Mouse (Mus musculus) embryonic facial prominence, embryonic 12.5 days (tissue): ENCODE measurements around the gene Pcgf6. TPM values are rescaled to one million over a fixed set of nuclear protein-coding genes. Genes with fewer than 3 reads are reported as not detected.
"Not testable (repeated sequence)": the region's sequence is repeated elsewhere in the genome, so short reads cannot be mapped to it uniquely, and the experiment has no call there.

ENCODE experiments used
- ATAC-seq: fragments of 200-750 bp; cut with Nextera tagmentation; 2 replicates; pipeline ENCODE4 v1.8.0; 2017; ENCODE audit not compliant: insufficient number of reproducible peaks, insufficient read depth, low FRiP score, low TSS enrichment
- H3K27ac ChIP-seq: fragments of 300-500 bp; sonication (generic); 2 replicates; pipeline ENCODE4 v1.5.1; 2016; ENCODE audit warnings: mild to moderate bottlenecking
- H3K27me3 ChIP-seq: fragments of 300-500 bp; sonication (generic); 2 replicates; pipeline ENCODE4 v1.6.1; 2016; ENCODE audit warnings: mild to moderate bottlenecking, moderate library complexity
- H3K36me3 ChIP-seq: fragments of 300-500 bp; sonication (generic); 2 replicates; pipeline ENCODE4 v1.6.1; 2016; ENCODE audit warnings: mild to moderate bottlenecking
- H3K4me1 ChIP-seq: fragments of 300-500 bp; sonication (generic); 2 replicates; pipeline ENCODE4 v1.6.1; 2016
- H3K4me2 ChIP-seq: fragments of 300-500 bp; sonication (generic); replicated peaks from 2 replicates; pipeline ENCODE4 v1.6.1; 2016; ENCODE audit warnings: mild to moderate bottlenecking, moderate library complexity
- H3K4me3 ChIP-seq: fragments of 300-500 bp; sonication (generic); 2 replicates; pipeline ENCODE4 v1.5.1; 2016; ENCODE audit warnings: mild to moderate bottlenecking
- H3K9ac ChIP-seq: fragments of 300-500 bp; sonication (generic); 2 replicates; pipeline ENCODE4 v1.6.1; 2016; ENCODE audit warnings: mild to moderate bottlenecking, moderate library complexity
- H3K9me3 ChIP-seq: fragments of 300-500 bp; sonication (generic); 2 replicates; pipeline ENCODE4 v1.6.1; 2016; ENCODE audit warnings: mild to moderate bottlenecking, moderate library complexity
- WGBS: fragments of 180-500 bp; shearing (Covaris S2); methylation state at CpG from one replicate; pipeline ENCODE4 v1.1.7; 2016; 5-methylcytosine and 5-hydroxymethylcytosine counted together
- polyA plus RNA-seq: library from polyadenylated mRNA; unstranded; fragments of >200 nt; fragmentation: Nextera tagmentation; extraction: Ambion mirVana; gene quantifications from 2 replicates; pipeline ENCODE4 v1.2.1, GENCODE M21; 2016

The Pcgf6 gene
- polyA plus RNA-seq, 1 experiment from 2014 or later = 31.5 TPM

DNA sequence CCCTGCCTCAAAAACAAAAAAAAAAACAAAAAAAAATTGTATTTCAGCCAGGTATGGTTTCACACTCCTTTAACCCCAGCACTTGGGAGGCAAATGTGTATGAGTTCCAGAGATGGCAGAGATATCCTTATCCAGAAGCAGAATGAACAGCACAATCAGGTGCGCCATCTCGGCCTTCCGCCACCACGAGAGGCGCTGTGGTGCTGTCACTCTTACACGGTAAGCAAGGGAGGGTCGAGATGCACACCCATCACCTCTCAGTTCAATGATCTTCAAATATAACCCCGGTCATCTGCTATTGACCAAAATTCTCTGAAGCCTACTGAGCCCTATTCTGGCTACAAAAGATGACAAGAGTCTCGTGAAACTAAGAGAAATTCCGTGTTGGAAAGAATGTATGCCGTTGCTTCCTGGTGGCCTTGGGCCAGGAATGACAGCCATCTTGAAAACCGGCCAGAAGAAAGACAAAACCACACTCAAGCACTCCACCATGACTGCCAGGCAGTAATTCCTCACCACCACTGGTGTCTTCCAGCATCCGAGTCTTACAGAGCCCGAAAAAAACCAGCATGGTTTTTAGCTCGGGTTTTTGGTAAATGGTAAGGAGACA lies 38.1 kb downstream of the Pcgf6 start:
- WGBS = 88% methylated on average over 15 of the region's 15 CpGs
- H3K27ac ChIP-seq = no peak overlapping the region
- H3K4me3 ChIP-seq = no peak overlapping the region
- H3K27me3 ChIP-seq = peaks cover 56% of the 10 kb centered on the region
- no peaks in the 10 kb centered on the region for H3K36me3 ChIP-seq
- no peak overlapping the region for H3K4me2 ChIP-seq
- no peaks in the 10 kb centered on the region for H3K9me3 ChIP-seq
- H3K4me1 ChIP-seq = peaks cover 16% of the 10 kb centered on the region
- H3K9ac ChIP-seq = no peak overlapping the region
- no peak for ATAC-seq

DNA sequence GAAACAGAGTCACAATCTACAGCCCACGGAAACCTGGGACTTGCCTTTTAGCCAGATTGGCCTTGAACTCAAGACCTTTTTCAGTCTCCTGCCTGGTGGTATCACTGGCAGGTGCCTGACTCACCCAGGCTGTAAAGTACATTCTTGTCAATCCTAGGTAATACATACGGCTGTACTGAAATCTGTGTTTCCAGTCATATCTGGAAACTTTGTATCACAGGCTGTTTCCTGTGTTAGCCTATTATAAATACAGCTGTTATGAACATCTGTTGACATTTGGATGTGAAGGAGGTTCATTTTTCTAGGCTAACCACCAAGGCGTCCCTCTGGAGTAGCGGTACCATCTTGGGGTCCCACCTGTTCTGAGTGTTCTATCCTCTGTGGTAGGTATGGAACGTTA lies 40.8 kb downstream of the Pcgf6 start:
- Histone ChIP-seq H3K4me1 (peaks cover 9% of the 10 kb centered on the region; the same call in 1 of the 2 replicates), H3K36me3 (no peaks in the 10 kb centered on the region), H3K9ac (no peak overlapping the region), H3K4me2 (no peak overlapping the region), H3K27ac (no peak overlapping the region), H3K9me3 (no peaks in the 10 kb centered on the region), H3K27me3 (peaks cover 35% of the 10 kb centered on the region), H3K4me3 (no peak overlapping the region)
- ATAC-seq = no peak
- 86% methylated on average over 5 of the region's 5 CpGs for WGBS

DNA sequence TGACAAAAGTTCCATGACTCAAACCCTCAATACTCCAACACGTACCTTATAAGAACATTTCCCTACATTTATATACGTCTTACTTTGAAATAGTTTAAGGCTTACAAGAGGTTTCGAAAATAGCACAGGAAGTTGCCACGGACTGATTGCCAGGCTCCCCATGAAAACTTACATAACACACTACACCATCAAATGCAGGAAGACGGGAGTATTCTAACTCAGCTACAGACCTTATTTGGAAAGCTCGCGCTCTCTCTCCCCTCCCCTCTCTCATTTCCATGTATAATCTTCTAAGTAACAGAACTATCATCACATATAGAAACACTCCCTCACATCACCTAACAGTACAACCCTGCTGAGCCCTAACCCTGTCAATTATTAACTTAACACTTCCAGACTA lies 41.3 kb downstream of the Pcgf6 start:
- peaks cover 30% of the 10 kb centered on the region for H3K27me3 ChIP-seq
- no peak overlapping the region for H3K4me3 ChIP-seq
- ATAC-seq = no peak
- peaks cover 6% of the 10 kb centered on the region; the same call in 1 of the 2 replicates for H3K4me1 ChIP-seq
- no peak overlapping the region for H3K27ac ChIP-seq
- no peak overlapping the region for H3K9ac ChIP-seq
- WGBS = 86% methylated on average over 7 of the region's 7 CpGs
- no peak overlapping the region for H3K4me2 ChIP-seq
- H3K36me3 ChIP-seq = no peaks in the 10 kb centered on the region
- no peaks in the 10 kb centered on the region for H3K9me3 ChIP-seq

DNA sequence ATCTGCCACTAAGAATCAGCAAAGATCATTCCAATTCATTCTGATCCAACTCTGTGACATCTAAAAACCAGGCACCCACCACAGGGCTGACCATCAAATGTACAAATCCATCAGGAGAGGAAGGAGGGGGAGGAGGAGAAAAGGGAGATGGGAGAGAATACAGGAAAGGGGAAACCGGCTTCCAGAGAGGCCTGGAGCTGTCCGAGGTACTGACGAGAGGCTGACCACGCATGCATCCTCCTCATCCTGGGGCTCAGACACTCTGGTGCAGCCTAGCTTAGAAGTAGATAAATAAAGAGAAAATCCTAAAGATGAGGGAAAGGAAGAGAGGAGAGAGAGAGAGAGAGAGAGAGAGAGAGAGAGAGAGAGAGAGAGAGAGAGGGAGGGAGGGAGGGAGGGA lies 44.4 kb downstream of the Pcgf6 start:
- WGBS = 2% methylated on average over 4 of the region's 4 CpGs
- H3K4me3 ChIP-seq = no peak overlapping the region
- no peak overlapping the region for H3K27ac ChIP-seq
- H3K36me3 ChIP-seq = no peaks in the 10 kb centered on the region
- H3K27me3 ChIP-seq = 0 out of 2 replicates have a peak, but pooled peaks cover 2% of the 10 kb centered on the region
- no peaks in the 10 kb centered on the region for H3K9me3 ChIP-seq
- H3K4me2 ChIP-seq = no peak overlapping the region
- no peaks in the 10 kb centered on the region for H3K4me1 ChIP-seq
- ATAC-seq = no peak
- H3K9ac ChIP-seq = no peak overlapping the region

DNA sequence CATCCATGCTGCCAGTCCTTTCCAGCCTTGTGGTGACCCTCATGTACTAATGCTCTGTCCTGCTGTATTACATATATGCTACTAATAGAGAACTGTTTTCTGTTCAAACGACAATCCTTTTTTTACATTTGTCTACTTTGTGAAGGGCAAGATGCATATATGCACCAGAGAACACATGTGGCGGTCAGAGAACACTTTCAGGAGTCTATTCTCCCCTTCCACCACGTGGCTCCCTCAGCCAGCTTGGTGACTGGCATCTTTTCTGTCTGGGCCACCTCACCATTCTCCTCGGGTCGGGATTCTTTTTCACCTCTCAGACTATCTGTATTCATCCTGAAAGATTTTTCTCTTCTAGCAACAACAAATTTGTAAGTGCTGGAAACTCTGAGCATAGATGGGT lies 44.8 kb downstream of the Pcgf6 start:
- Histone ChIP-seq H3K9me3 (no peaks in the 10 kb centered on the region), H3K4me3 (no peak overlapping the region), H3K27me3 (no peaks in the 10 kb centered on the region), H3K4me2 (no peak overlapping the region), H3K4me1 (no peaks in the 10 kb centered on the region), H3K9ac (no peak overlapping the region), H3K27ac (no peak overlapping the region), H3K36me3 (no peaks in the 10 kb centered on the region)
- ATAC-seq = no peak
- WGBS = 53% methylated on average over 5 of the region's 5 CpGs

DNA sequence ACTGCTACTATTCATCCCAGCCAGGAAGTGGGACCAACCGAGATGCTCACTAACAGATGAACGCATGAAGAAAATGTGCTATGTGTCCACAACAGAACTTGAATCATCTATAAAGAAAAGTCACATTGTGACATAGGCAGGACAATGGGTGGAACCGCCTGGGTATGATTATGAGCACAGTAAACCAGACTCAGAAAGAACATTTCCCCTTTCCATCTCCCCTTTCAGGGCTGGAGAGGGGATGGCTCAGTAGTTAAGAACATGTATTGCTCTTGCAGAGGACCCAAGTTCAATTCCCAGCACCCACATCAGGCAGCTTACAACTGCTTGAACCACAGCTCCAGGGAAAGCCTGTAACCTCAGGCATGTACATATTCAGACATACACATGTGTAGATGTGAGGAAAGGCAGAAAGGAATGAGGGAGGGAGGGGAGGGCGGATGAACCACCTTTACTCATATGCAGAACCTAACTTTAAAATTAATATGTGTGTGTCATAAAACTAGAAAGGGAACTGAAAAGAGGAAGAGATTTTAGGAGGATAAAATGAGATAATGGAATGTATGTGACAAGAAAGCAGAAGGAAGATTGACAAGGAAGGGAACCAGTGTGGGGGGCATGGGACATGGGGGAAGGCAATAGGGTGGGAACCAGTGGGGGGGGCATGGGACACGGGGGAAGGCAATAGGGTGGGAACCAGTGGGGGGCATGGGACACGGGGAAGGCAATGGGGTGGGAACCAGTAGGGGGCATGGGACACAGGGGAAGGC lies 46.8 kb downstream of the Pcgf6 start:
- Histone ChIP-seq H3K27ac (no peak overlapping the region), H3K27me3 (no peaks in the 10 kb centered on the region), H3K9ac (no peak overlapping the region), H3K4me1 (no peaks in the 10 kb centered on the region), H3K4me2 (no peak overlapping the region), H3K4me3 (no peak overlapping the region), H3K9me3 (no peaks in the 10 kb centered on the region), H3K36me3 (no peaks in the 10 kb centered on the region)
- ATAC-seq = no peak
- 71% methylated on average over 6 of the region's 6 CpGs for WGBS

DNA sequence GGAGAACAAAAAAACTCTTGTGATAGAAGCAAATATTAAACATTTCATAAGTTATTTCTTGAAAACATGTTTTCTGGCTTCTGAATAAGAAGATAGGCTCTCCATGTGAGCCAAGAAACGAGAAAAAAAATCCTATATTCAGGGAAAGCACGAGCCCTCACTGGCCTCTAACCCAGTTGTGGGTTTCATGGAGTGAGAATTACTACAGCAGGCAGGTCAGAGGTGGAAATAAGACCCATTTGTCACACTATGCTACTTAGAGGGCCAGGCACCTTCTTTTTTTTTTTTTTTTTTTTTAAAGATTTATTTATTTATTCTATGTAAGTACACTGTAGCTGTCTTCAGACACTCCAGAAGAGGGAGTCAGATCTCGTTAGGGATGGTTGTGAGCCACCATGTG lies 50.3 kb downstream of the Pcgf6 start:
- not testable (repeated sequence) for H3K27ac ChIP-seq, H3K9ac ChIP-seq, H3K4me2 ChIP-seq, H3K4me1 ChIP-seq, H3K9me3 ChIP-seq, H3K4me3 ChIP-seq, H3K36me3 ChIP-seq, ATAC-seq, H3K27me3 ChIP-seq
- 81% methylated on average over 2 of the region's 3 CpGs for WGBS

DNA sequence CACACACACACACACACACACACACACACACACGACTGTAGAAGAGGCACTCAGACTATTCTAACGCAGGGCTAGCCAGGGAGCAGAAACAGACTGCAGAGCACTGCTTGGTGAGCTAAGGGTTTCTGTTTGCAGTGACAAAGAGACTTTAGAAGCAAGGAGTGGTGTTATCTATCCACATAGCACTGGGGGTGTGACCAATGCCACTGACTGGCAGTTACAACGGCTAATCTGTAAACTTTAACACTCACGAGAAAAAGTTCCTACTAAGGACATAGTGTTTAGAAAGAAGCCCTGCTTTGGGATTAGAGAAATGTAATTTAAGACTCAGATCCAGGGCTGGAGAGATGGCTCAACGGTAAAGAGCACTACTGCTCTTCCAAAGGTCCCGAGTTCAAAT lies 51.0 kb downstream of the Pcgf6 start:
- no peak overlapping the region for H3K27ac ChIP-seq
- H3K4me3 ChIP-seq = no peak overlapping the region
- no peaks in the 10 kb centered on the region for H3K9me3 ChIP-seq
- WGBS = 88% methylated on average over 6 of the region's 6 CpGs
- no peak overlapping the region for H3K9ac ChIP-seq
- H3K36me3 ChIP-seq = no peaks in the 10 kb centered on the region
- H3K4me1 ChIP-seq = no peaks in the 10 kb centered on the region
- no peak overlapping the region for H3K4me2 ChIP-seq
- no peak for ATAC-seq
- H3K27me3 ChIP-seq = no peaks in the 10 kb centered on the region

DNA sequence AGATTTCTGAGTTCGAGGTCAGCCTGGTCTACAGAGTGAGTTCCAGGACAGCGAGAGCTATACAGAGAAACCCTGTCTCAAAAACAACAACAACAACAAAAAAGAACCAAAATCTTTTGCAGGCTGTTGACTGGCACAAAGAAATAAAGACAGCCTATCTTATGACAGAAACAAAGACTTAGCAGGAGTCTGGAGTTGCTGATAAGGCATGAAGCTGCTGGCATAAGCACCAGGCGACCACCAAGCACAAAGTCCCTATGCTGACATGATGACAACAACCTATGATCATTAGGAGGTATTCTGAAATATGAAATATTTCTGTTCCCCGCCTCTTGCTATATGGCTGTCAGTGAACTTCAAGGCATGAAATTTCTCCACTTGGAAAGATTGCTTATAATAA lies 51.8 kb downstream of the Pcgf6 start:
- H3K9me3 ChIP-seq = no peaks in the 10 kb centered on the region
- ATAC-seq = no peak
- H3K36me3 ChIP-seq = no peaks in the 10 kb centered on the region
- H3K9ac ChIP-seq = no peak overlapping the region
- H3K27ac ChIP-seq = no peak overlapping the region
- WGBS = 83% methylated on average over 4 of the region's 4 CpGs
- H3K4me3 ChIP-seq = no peak overlapping the region
- H3K4me1 ChIP-seq = no peaks in the 10 kb centered on the region
- no peaks in the 10 kb centered on the region for H3K27me3 ChIP-seq
- H3K4me2 ChIP-seq = no peak overlapping the region

DNA sequence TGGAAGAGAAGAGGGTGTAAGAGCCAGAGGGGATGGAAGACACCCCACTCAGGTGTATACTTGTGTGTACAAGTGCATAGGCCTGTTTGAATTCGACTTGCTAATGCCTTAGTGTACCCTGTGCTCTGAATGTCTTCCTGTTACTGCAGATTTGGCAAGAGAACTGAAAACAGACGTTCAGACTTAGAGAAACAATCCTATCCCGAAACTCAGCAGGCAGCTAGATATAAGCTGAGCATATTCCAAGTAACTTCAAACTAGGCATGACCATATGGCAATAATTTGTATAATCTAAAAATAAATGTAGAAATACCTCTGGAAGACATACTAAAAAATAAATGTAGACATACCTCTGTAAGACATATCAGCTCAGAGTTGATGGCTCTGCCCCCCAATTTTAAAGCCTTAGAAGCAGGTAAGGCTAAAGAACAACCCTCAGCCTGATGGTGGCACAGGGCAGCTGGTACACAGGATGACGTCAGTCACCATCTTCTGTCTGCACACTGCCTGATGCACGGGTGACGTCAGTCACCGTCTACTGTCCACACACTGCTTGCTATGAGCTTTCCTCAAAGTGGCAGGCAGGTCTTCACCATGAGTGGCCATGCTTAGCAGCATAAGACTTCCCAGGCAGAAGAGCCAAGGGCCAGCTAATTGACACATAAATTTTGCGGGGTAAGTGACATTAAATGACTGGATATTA lies 52.4 kb downstream of the Pcgf6 start:
- Histone ChIP-seq H3K27ac (no peak overlapping the region), H3K9ac (no peak overlapping the region), H3K27me3 (no peaks in the 10 kb centered on the region), H3K36me3 (no peaks in the 10 kb centered on the region), H3K4me1 (no peaks in the 10 kb centered on the region), H3K4me3 (no peak overlapping the region), H3K4me2 (no peak overlapping the region), H3K9me3 (no peaks in the 10 kb centered on the region)
- no peak for ATAC-seq
- WGBS = 77% methylated on average over 8 of the region's 8 CpGs

DNA sequence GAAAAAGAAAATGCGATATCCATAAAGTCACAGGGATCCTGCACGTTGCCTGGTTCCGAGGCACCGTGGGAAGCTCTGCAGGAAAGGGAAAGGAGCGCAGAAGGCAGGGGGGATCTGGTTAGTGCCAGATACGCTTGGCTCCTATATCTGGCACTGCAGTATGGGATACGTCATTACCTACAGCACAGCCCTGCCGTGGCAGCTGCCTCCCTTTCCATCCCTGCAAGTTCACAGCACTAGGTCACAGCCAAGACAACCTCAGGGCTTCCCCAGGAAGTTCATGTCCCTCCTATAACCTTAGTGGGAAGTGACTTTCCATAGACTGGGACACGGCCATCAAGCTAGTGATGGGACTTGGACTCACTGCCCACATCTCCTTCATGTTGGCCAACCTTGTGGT lies 54.6 kb downstream of the Pcgf6 start:
- no peaks in the 10 kb centered on the region for H3K27me3 ChIP-seq
- H3K4me3 ChIP-seq = no peak overlapping the region
- WGBS = 78% methylated on average over 9 of the region's 9 CpGs
- no peak overlapping the region for H3K4me2 ChIP-seq
- H3K9ac ChIP-seq = no peak overlapping the region
- H3K9me3 ChIP-seq = no peaks in the 10 kb centered on the region
- ATAC-seq = no peak
- no peaks in the 10 kb centered on the region for H3K4me1 ChIP-seq
- no peaks in the 10 kb centered on the region for H3K36me3 ChIP-seq
- H3K27ac ChIP-seq = no peak overlapping the region

DNA sequence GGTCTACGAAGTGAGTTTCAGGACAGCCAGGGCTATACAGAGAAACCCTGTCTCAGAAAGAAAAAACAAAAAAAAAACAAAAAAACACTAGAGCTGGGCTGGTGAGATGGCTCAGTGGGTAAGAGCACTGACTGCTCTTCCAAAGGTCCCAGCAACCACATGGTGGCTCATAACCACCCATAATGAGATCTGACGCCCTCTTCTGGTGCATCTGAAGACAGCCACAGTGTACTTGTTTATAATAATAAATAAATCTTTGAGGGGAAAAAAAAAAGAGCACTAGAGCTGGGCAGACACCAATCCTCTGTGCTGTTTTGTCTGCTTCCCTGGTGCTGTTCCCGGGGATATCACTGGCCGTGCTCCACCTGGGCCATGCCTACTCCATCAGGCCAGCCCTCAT lies 58.4 kb downstream of the Pcgf6 start:
- not testable (repeated sequence) for H3K36me3 ChIP-seq, ATAC-seq, H3K27ac ChIP-seq, H3K4me1 ChIP-seq, H3K9me3 ChIP-seq, H3K4me2 ChIP-seq, H3K27me3 ChIP-seq, H3K4me3 ChIP-seq, H3K9ac ChIP-seq
- WGBS = 73% methylated on average over 4 of the region's 4 CpGs
